Mouse (Mus musculus) hindbrain, embryonic 16.5 days (tissue): ENCODE results near the gene Emg1. TPM values are rescaled to one million over a fixed set of nuclear protein-coding genes. Genes with fewer than 3 reads are reported as not detected.

Experiments used
- ATAC-seq: fragments of 200-750 bp; cut with Nextera tagmentation; 2 replicates; pipeline ENCODE4 v1.8.0; 2017; ENCODE audit warnings: moderate TSS enrichment, moderate library complexity
- H3K27ac ChIP-seq: fragments of 300-500 bp; sonication (generic); 2 replicates; pipeline ENCODE4 v1.5.1; 2014; ENCODE audit warnings: low read depth, mild to moderate bottlenecking, control low read depth, low read length, moderate library complexity
- H3K27me3 ChIP-seq: fragments of 300-500 bp; sonication (generic); replicated peaks from 2 replicates; pipeline ENCODE4 v1.6.1; 2014; ENCODE audit warnings: low read length; ENCODE audit not compliant: control insufficient read depth, insufficient read depth
- H3K36me3 ChIP-seq: fragments of 300-500 bp; sonication (generic); 2 replicates; pipeline ENCODE4 v1.6.1; 2014; ENCODE audit warnings: mild to moderate bottlenecking, low read length, moderate library complexity, mixed read lengths; ENCODE audit not compliant: control insufficient read depth, insufficient read depth
- H3K4me1 ChIP-seq: fragments of 300-500 bp; sonication (generic); 2 replicates; pipeline ENCODE4 v1.6.1; 2014; ENCODE audit warnings: low read depth, low read length; ENCODE audit not compliant: control insufficient read depth, insufficient read depth
- H3K4me2 ChIP-seq: fragments of 300-500 bp; sonication (generic); 2 replicates; pipeline ENCODE4 v1.6.1; 2014; ENCODE audit warnings: mild to moderate bottlenecking, low read length, control low read depth, moderate library complexity
- H3K4me3 ChIP-seq: fragments of 300-500 bp; sonication (generic); 2 replicates; pipeline ENCODE4 v1.5.1; 2014; ENCODE audit warnings: mild to moderate bottlenecking, low read length, control low read depth, moderate library complexity
- H3K9ac ChIP-seq: fragments of 300-500 bp; sonication (generic); 2 replicates; pipeline ENCODE4 v1.6.1; 2014; ENCODE audit warnings: low read depth, mild to moderate bottlenecking, control low read depth, low read length, moderate library complexity
- H3K9me3 ChIP-seq: fragments of 300-500 bp; sonication (generic); 2 replicates; pipeline ENCODE4 v1.6.1; 2014; ENCODE audit warnings: mild to moderate bottlenecking, low read length, moderate library complexity; ENCODE audit not compliant: control insufficient read depth
- WGBS: fragments of 180-500 bp; shearing (Covaris S2); extraction: QIAGEN DNeasy Blood & Tissue Kit; methylation state at CpG from one replicate; pipeline ENCODE4 v1.1.7; 2014; 5-methylcytosine and 5-hydroxymethylcytosine counted together
- polyA plus RNA-seq: library from polyadenylated mRNA; unstranded; fragments of >200 nt; fragmentation: Nextera tagmentation; extraction: Ambion mirVana; gene quantifications from 2 replicates; pipeline ENCODE4 v1.2.1, GENCODE M21; 2015

The Emg1 gene
- polyA plus RNA-seq, 1 experiment from 2014 or later = 108 TPM

DNA sequence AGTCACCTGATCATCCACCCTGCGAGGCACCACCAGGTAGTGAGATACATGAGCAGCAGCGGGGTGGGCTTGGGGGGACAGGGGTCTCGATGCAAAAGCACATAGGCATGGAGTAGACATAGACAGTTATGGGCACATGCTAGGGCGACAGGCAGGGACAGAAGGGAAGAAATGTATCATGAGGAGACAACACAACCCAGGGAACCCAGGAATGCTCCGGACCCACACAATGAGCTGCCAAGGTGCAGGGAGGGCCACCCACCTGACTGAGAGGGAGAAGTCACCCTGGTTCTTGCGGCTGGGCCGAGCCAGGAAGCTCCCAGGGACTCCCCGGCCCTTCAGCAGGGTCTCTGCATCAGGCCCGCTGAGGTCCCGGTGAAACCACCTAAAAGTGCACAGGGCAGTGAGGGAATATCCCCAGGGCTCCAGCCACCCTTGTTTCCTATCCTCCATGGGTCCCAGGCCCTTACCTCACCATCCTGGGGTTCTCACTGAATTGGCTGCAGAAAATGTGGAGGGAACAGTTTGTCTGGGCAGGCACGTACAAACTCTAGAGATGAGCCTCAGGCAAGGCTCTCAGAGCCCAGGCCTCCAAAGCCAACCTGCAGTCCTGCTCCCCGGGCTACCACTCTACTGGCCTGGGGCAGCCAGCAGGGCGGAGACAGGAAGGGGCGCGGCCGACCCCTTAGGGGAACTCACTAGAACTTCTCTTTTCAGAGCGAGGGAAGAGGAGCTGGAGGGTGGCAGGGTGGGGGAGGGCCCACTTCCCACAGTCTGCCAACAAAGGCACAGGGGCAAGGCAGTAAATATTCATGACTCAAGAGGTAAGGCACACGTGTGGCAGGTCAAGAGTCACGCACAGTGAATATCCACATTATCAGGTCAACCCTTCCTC, 20.7 kb upstream of the Emg1 start:
- H3K9me3 ChIP-seq = no peaks in the 10 kb centered on the region
- 53% methylated on average over 19 of the region's 19 CpGs for WGBS
- H3K27ac ChIP-seq = no peak overlapping the region
- H3K36me3 ChIP-seq = no peaks in the 10 kb centered on the region
- H3K9ac ChIP-seq = no peak overlapping the region
- no peak overlapping the region for H3K4me2 ChIP-seq
- H3K4me3 ChIP-seq = no peak overlapping the region
- no peak for ATAC-seq
- H3K4me1 ChIP-seq = no peaks in the 10 kb centered on the region
- H3K27me3 ChIP-seq = no peaks in the 10 kb centered on the region

DNA sequence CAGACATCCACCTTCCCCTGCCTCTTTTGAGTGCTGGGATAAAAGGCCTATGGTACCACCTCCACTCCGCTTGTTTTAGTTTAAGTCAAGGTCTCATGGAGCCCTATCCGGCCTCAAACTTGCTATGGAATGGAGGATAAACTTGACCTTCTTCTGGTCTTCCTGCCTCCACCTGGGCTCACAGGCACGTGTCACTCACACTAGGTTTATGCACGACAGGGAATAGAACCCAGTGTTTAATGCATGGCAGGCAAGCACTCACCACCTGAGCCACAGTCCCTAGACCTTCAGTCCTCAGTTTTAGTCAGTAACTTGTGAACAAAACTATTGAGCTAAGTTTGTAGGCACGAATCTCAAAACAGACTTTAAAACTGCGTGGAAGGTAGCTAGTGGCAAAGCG, 19.1 kb upstream of the Emg1 start:
- no peaks in the 10 kb centered on the region for H3K27me3 ChIP-seq
- H3K4me2 ChIP-seq = no peak overlapping the region
- H3K9ac ChIP-seq = no peak overlapping the region
- H3K4me1 ChIP-seq = no peaks in the 10 kb centered on the region
- ATAC-seq = no peak
- WGBS = 90% methylated on average over 7 of the region's 7 CpGs
- no peaks in the 10 kb centered on the region for H3K36me3 ChIP-seq
- H3K27ac ChIP-seq = no peak overlapping the region
- H3K4me3 ChIP-seq = no peak overlapping the region
- no peaks in the 10 kb centered on the region for H3K9me3 ChIP-seq

DNA sequence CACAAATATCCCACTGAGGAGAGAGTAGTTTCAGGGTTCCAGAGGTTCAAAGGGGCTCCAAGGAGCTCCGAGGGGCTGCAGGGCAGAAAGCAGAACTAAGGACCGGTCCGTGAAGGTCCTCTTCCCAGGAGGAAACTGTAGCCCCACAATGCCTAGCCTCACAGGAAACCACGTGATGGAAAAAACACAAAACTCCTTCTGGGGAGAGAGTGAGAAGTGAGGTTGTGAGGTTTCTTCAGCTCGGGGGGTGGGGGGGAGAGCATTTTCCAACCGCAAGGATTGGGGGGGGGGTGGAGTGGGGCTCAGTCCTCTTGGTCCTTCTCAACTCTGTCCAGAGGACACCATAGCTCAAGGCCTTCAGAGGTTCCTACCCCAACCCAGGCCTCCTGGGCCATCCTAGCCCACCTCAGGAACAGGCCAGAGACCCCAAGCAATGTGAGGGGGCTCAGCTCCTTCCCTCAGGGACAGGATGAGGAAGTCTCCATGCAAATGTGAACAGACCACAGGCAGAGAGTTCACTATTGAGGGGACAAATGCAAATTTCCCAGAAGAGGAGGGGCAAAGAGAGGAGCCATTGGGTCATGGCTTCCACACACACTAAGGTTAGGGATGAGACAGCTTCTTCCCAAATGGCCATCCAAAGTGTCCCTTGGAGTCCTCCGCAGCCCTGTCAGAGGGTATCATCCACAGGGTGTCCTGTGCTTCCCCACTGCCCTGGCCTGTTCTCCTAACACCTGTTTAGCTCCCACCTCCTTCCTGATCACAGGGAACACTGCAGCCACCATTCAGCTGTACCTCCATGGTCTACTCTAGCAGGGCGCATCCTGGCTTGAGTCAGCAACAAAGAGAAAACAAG, 18.1 kb upstream of the Emg1 start:
- H3K4me2 ChIP-seq = no peak overlapping the region
- no peak overlapping the region for H3K4me3 ChIP-seq
- no peaks in the 10 kb centered on the region for H3K27me3 ChIP-seq
- H3K4me1 ChIP-seq = no peaks in the 10 kb centered on the region
- H3K36me3 ChIP-seq = no peaks in the 10 kb centered on the region
- WGBS = 83% methylated on average over 8 of the region's 8 CpGs
- no peak for ATAC-seq
- H3K9ac ChIP-seq = no peak overlapping the region
- no peaks in the 10 kb centered on the region for H3K9me3 ChIP-seq
- H3K27ac ChIP-seq = no peak overlapping the region

DNA sequence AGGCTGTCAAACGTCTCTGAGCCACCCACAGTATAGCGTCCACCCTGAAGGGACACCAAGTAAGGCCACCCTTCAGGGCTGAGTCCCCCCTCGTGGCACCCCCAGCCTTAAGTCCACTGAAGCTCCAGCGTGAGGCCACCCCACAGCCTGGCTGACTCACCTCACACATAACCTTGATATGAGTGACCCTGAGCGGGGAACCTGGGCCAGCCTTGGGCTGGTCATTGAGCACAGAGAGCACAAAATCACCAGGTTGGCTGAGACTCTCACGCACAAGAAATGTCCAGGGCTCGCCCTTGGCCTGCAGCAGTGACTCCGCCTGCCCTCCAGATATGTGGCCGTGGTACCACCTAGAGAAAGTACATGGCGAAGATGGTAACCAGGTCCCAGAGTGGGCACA, 16.6 kb upstream of the Emg1 start:
- no peaks in the 10 kb centered on the region for H3K4me1 ChIP-seq
- no peak overlapping the region for H3K4me3 ChIP-seq
- H3K27ac ChIP-seq = no peak overlapping the region
- no peak overlapping the region for H3K9ac ChIP-seq
- no peak overlapping the region for H3K4me2 ChIP-seq
- no peaks in the 10 kb centered on the region for H3K36me3 ChIP-seq
- WGBS = 93% methylated on average over 10 of the region's 10 CpGs
- no peaks in the 10 kb centered on the region for H3K27me3 ChIP-seq
- no peaks in the 10 kb centered on the region for H3K9me3 ChIP-seq
- ATAC-seq = no peak

DNA sequence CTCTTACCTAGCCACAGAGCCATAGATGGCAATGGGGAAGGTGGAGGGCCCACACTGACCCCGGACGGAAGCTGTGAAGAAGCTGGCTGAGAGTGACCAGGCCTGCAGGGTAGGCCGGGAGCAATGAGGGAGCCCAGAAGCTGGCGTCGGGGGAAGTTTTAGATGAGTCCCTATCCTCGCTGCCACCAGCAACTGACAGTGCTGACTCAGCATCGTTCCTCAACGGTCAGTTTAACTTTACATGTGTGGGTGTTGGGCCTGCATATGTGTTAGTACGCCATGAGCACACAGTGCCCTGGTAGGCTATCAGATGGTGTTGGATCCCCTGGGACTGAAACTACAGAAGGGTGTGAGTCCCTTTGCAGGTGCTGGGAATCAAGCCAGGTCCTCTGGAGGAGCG, 12.5 kb upstream of the Emg1 start:
- Histone ChIP-seq H3K27ac (no peak overlapping the region), H3K4me3 (no peak overlapping the region), H3K27me3 (no peaks in the 10 kb centered on the region), H3K9ac (no peak overlapping the region), H3K36me3 (no peaks in the 10 kb centered on the region), H3K4me1 (no peaks in the 10 kb centered on the region), H3K4me2 (no peak overlapping the region), H3K9me3 (no peaks in the 10 kb centered on the region)
- WGBS = 89% methylated on average over 10 of the region's 10 CpGs
- no peak for ATAC-seq

DNA sequence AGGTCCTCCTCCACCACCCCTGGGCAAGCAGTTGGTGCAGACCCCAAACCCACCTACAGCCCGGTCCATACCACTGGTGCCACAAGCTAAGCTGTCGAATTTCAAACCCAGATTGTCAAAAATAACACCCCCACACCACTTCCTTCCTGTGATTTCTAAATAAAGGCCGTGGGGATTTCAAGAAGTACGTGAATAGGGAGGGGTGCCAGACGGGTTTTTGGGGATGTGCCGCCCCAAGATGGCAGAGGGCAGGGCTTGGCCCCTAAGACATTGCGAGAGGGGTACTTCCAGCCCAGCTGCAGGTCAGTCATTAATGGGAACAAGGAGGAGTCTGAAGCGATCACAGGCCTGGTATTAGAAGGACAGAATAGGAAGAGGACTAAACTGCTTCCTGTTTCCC, 11.6 kb upstream of the Emg1 start:
- Histone ChIP-seq H3K27me3 (no peaks in the 10 kb centered on the region), H3K4me1 (no peaks in the 10 kb centered on the region), H3K4me3 (no peak overlapping the region), H3K9me3 (no peaks in the 10 kb centered on the region), H3K36me3 (no peaks in the 10 kb centered on the region), H3K4me2 (no peak overlapping the region), H3K9ac (no peak overlapping the region), H3K27ac (no peak overlapping the region)
- WGBS = 80% methylated on average over 8 of the region's 8 CpGs
- ATAC-seq = no peak

DNA sequence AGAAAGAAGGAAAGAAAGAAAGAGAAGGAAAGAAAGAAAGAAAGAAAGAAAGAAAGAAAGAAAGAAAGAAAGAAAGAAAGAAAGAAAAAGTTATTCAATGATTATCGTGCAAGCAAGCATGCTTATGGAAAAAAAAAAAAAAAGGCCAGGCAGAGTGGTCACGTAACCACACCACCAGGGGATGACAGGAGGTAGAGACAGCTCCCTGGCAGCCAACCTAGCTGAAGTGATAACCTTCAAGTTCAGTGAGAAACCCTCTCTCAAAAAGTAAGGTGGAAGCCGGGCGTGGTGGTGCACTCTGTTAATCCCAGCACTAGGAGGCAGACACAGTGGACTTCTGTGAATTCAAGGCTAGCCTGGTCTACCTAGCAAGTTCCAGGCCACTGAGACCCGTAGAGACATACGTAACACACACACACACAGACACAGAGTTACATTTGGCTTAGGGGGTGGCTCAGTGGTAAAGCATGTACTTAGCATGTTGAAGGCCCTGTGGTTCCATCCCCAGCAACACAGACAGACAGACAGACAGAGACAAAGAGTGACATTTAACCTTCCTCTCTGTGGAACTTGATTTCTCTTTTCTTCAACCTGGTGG, 11.0 kb upstream of the Emg1 start:
- Histone ChIP-seq H3K4me3 (no peak overlapping the region), H3K27me3 (no peaks in the 10 kb centered on the region), H3K36me3 (no peaks in the 10 kb centered on the region), H3K4me2 (no peak overlapping the region), H3K4me1 (no peaks in the 10 kb centered on the region), H3K9ac (no peak overlapping the region), H3K9me3 (no peaks in the 10 kb centered on the region), H3K27ac (no peak overlapping the region)
- no peak for ATAC-seq
- WGBS = 92% methylated on average over 6 of the region's 6 CpGs

DNA sequence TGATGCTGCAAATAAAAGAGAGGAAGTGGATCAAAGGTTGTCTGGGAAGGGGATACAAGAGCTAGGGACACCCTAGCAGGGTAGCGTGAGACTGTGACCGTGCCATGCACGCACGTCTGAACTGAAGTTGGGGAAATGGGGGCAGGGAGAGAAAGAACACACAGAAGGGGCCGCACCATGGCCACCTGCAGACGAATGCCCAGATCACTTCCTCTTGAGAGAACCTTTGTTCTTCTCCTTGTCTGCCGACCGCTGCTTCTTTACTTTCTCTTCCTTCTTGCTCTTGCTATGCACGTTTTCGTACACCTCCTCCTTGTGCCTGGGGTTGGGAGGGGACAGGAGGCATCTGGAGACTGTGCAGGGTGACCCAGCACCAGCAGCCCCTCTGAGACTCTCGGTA, 8.9 kb upstream of the Emg1 start:
- WGBS = 65% methylated on average over 11 of the region's 11 CpGs
- ATAC-seq = no peak
- H3K9ac ChIP-seq = no peak overlapping the region

DNA sequence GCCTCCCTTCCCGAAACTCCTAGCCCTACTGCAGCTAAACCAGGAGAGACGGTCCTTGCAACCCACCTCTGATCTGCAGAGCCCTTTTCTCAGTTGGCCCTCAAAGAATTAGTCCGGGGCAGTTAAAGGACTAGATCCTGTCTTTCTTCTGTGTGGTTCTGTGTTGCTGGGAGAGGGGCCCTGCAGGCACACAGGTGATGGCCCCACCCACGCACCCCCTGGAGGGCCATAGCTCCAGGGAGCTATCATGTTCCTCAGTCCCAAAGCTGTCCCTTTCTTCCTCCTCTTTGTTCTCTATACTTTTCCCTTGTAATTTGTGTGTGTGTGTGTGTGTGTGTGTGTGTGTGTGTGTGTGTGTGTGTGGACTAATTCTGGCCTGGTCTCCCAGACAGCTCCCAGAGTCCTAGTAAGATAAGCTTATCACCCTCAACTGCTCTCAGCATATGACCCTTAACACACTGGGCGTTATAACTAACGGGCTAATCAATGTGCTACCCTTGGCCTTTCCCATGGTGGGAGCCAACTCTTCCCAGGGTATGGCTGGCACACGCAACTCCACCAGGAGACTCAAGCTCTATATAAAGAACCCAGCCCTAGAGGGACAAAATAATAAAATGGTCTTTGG, 7.5 kb upstream of the Emg1 start:
- H3K36me3 ChIP-seq = peaks cover 26% of the 10 kb centered on the region
- no peak overlapping the region for H3K9ac ChIP-seq
- H3K4me1 ChIP-seq = no peaks in the 10 kb centered on the region
- no peak overlapping the region for H3K4me2 ChIP-seq
- no peak overlapping the region for H3K27ac ChIP-seq
- ATAC-seq = no peak
- H3K27me3 ChIP-seq = no peaks in the 10 kb centered on the region
- H3K9me3 ChIP-seq = no peaks in the 10 kb centered on the region
- WGBS = 81% methylated on average over 7 of the region's 7 CpGs
- H3K4me3 ChIP-seq = no peak overlapping the region

More for the DNA sequence above, 8.9 kb upstream of the Emg1 start:
- Histone ChIP-seq H3K27me3 (no peaks in the 10 kb centered on the region), H3K4me3 (no peak overlapping the region), H3K4me1 (no peaks in the 10 kb centered on the region), H3K27ac (no peak overlapping the region), H3K4me2 (no peak overlapping the region), H3K36me3 (peaks cover 17% of the 10 kb centered on the region), H3K9me3 (no peaks in the 10 kb centered on the region)
